Mouse (Mus musculus) adrenal gland, postnatal 10 days (tissue): ENCODE results near the gene Sap30l. TPM values are rescaled to one million over a fixed set of nuclear protein-coding genes. Genes with fewer than 3 reads are reported as not detected.

ENCODE experiments used
- DNase-seq: peaks from one replicate; pipeline ENCODE4 v3.0.0; 2021; ENCODE audit warnings: mixed read lengths
- long read RNA-seq, 2 experiments: library from polyadenylated mRNA; stranded (forward); transcript quantifications; one replicate each; pipeline ENCODE4 v2.0.0; 2021
- total RNA-seq, 2 experiments: library from RNA; stranded (reverse); gene quantifications; 2 replicates each; pipeline ENCODE4 v1.2.3; 2021

Sap30l gene
- 10 to 100 TPM; 36.4 to 36.6 TPM for total RNA-seq
- long read RNA-seq, experiment 1, transcript Sap30l-201 (4 exons, 1,151 nt) = major isoform, 76 of 85 reads
- long read RNA-seq, experiment 1, partial matches to known transcripts = 7 of 85 reads
- long read RNA-seq, experiment 1, other reads (novel, unspliced or antisense) = 2 of 85 reads
- long read RNA-seq, experiment 2, transcript Sap30l-201 (4 exons, 1,151 nt) = major isoform, 46 of 50 reads
- long read RNA-seq, experiment 2, partial matches to known transcripts = 0 of 50 reads
- long read RNA-seq, experiment 2, other reads (novel, unspliced or antisense) = 4 of 50 reads

GRCm38 (mm10) chr11:57800971-57801765, at the start of gene Sap30l:
TSS of gene Sap30l (plus strand) at chr11:57801637.
- DNase-seq = peak; percentile 98

- DNase-seq = no peak
These were observed 47.8 kb upstream of the Sap30l start for GRCm38 (mm10) chr11:57753538-57754203.

GRCm38 (mm10) chr11:57758621-57759020, 42.8 kb upstream of the Sap30l start:
- DNase-seq = no peak

- DNase-seq = no peak
These were observed 40.9 kb upstream of the Sap30l start for GRCm38 (mm10) chr11:57760509-57761058.

- DNase-seq = no peak
These were observed 40.1 kb upstream of the Sap30l start for GRCm38 (mm10) chr11:57761347-57761746.

- DNase-seq = no peak
These were observed 37.3 kb upstream of the Sap30l start for GRCm38 (mm10) chr11:57764124-57764523.

- no peak for DNase-seq
These were observed 34.8 kb upstream of the Sap30l start for GRCm38 (mm10) chr11:57766617-57767016.

GRCm38 (mm10) chr11:57767171-57767570, 34.3 kb upstream of the Sap30l start:
- no peak for DNase-seq

GRCm38 (mm10) chr11:57770776-57771175, 30.7 kb upstream of the Sap30l start:
- no peak for DNase-seq

- no peak for DNase-seq
These were observed 29.8 kb upstream of the Sap30l start for GRCm38 (mm10) chr11:57771676-57772075.

- no peak for DNase-seq
These were observed 28.0 kb upstream of the Sap30l start for GRCm38 (mm10) chr11:57773479-57773878.

- DNase-seq = no peak
These were observed 27.5 kb upstream of the Sap30l start for GRCm38 (mm10) chr11:57773936-57774335.

GRCm38 (mm10) chr11:57775868-57776267, 25.6 kb upstream of the Sap30l start:
- DNase-seq = no peak

- no peak for DNase-seq
These were observed 24.9 kb upstream of the Sap30l start for GRCm38 (mm10) chr11:57776546-57776945.

GRCm38 (mm10) chr11:57778349-57778748, 23.1 kb upstream of the Sap30l start:
- peak; percentile 59 for DNase-seq

- DNase-seq = no peak
These were observed 21.6 kb upstream of the Sap30l start for GRCm38 (mm10) chr11:57779824-57780223.

- peak; percentile 47 for DNase-seq
These were observed 14.6 kb upstream of the Sap30l start for GRCm38 (mm10) chr11:57786616-57787418.

- peak; percentile 65 for DNase-seq
These were observed 13.5 kb upstream of the Sap30l start for GRCm38 (mm10) chr11:57787913-57788312.

- DNase-seq = no peak
These were observed 10.4 kb upstream of the Sap30l start for GRCm38 (mm10) chr11:57790866-57791535.

GRCm38 (mm10) chr11:57795086-57795485, 6.4 kb upstream of the Sap30l start:
- DNase-seq = no peak

- no peak for DNase-seq
These were observed 3.6 kb upstream of the Sap30l start for GRCm38 (mm10) chr11:57797828-57798227.
